Mouse (Mus musculus): ENCODE data around the gene Hoxb13. TPM values are rescaled to one million over a fixed set of nuclear protein-coding genes. Genes with fewer than 3 reads are reported as not detected.

Gene Hoxb13
- not detected for polyA plus RNA-seq (2014; fragmentation: Illumina TruSeq; extraction: RNeasy Lipid Tissue Mini Kit (QIAGEN cat#74804); ENCODE audit: low read depth, low replicate concordance)

DNA sequence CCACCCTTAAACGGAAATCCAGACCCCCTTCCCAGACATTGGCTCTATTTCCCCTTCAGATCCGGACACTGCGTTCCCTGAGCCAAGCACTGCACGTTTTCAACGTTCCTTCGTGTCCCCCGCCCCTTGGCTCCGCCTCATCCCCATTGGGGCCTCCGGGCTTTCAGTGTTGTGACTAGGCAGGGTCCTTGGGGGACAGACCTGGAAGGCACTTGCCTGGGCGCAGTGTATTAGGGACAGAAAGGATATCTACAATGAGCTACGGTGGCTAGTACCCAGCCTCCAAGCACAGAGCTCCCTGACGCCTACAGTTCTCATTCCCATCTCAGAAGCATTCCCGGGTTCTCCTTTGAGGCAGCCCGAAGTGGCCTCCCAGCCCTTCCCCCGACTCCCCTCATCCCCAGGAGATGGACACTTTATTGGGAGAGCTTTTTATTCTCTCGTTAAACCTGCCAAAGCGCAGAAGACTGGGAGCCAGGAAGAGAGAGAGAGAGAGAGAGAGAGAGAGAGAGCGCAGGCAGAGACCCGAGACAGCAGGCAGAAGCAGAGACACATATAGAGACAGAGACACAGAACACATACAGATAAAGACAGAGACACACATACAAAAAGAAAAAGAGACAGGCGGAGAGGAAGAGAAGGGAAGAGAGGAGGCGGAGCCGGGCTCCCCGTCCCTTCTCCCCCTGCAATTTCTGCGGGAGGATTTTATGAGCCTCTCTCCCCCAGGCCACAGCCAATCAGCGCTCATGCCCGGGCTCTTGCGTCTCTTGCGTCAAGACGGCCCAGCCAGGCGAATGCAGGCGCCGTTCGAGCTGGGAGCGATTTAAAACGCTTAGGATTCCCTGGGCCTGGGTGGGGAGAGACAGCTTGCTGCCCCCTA lies at the start of gene Hoxb13:
Hoxb13 (plus strand) TSS at position 796 of the 880 bp plus-strand sequence.

Other genes with a start within 250 kb of the Hoxb13 start
- gene Igf2bp1, start 188.4 kb upstream of the Hoxb13 start, polyA plus RNA-seq (2014; fragmentation: Illumina TruSeq; extraction: RNeasy Lipid Tissue Mini Kit (QIAGEN cat#74804); ENCODE audit: low read depth, low replicate concordance): 0.05 TPM
- gene Gip, start 169.8 kb upstream of the Hoxb13 start, polyA plus RNA-seq (2014; fragmentation: Illumina TruSeq; extraction: RNeasy Lipid Tissue Mini Kit (QIAGEN cat#74804); ENCODE audit: low read depth, low replicate concordance): not detected
- 46.1 TPM for gene Snf8, start 159.4 kb upstream of the Hoxb13 start, polyA plus RNA-seq (2014; fragmentation: Illumina TruSeq; extraction: RNeasy Lipid Tissue Mini Kit (QIAGEN cat#74804); ENCODE audit: low read depth, low replicate concordance)
- gene Ube2z, start 128.9 kb upstream of the Hoxb13 start, polyA plus RNA-seq (2014; fragmentation: Illumina TruSeq; extraction: RNeasy Lipid Tissue Mini Kit (QIAGEN cat#74804); ENCODE audit: low read depth, low replicate concordance): 33.0 TPM
- 3,747 TPM for gene Atp5g1, start 118.6 kb upstream of the Hoxb13 start, polyA plus RNA-seq (2014; fragmentation: Illumina TruSeq; extraction: RNeasy Lipid Tissue Mini Kit (QIAGEN cat#74804); ENCODE audit: low read depth, low replicate concordance)
- gene Calcoco2, start 82.4 kb upstream of the Hoxb13 start, polyA plus RNA-seq (2014; fragmentation: Illumina TruSeq; extraction: RNeasy Lipid Tissue Mini Kit (QIAGEN cat#74804); ENCODE audit: low read depth, low replicate concordance): not detected
- gene Ttll6, start 60.5 kb upstream of the Hoxb13 start, polyA plus RNA-seq (2014; fragmentation: Illumina TruSeq; extraction: RNeasy Lipid Tissue Mini Kit (QIAGEN cat#74804); ENCODE audit: low read depth, low replicate concordance): not detected
- not detected for gene Hoxb9, start 77.1 kb downstream of the Hoxb13 start, polyA plus RNA-seq (2014; fragmentation: Illumina TruSeq; extraction: RNeasy Lipid Tissue Mini Kit (QIAGEN cat#74804); ENCODE audit: low read depth, low replicate concordance)
- gene Hoxb8, start 87.6 kb downstream of the Hoxb13 start, polyA plus RNA-seq (2014; fragmentation: Illumina TruSeq; extraction: RNeasy Lipid Tissue Mini Kit (QIAGEN cat#74804); ENCODE audit: low read depth, low replicate concordance): not detected
- gene Hoxb7, start 92.3 kb downstream of the Hoxb13 start, polyA plus RNA-seq (2014; fragmentation: Illumina TruSeq; extraction: RNeasy Lipid Tissue Mini Kit (QIAGEN cat#74804); ENCODE audit: low read depth, low replicate concordance): not detected
- gene Hoxb6, start 98.2 kb downstream of the Hoxb13 start, polyA plus RNA-seq (2014; fragmentation: Illumina TruSeq; extraction: RNeasy Lipid Tissue Mini Kit (QIAGEN cat#74804); ENCODE audit: low read depth, low replicate concordance): not detected
- gene Hoxb5, start 109.0 kb downstream of the Hoxb13 start, polyA plus RNA-seq (2014; fragmentation: Illumina TruSeq; extraction: RNeasy Lipid Tissue Mini Kit (QIAGEN cat#74804); ENCODE audit: low read depth, low replicate concordance): not detected
- 0.84 TPM for gene Hoxb4, start 124.0 kb downstream of the Hoxb13 start, polyA plus RNA-seq (2014; fragmentation: Illumina TruSeq; extraction: RNeasy Lipid Tissue Mini Kit (QIAGEN cat#74804); ENCODE audit: low read depth, low replicate concordance)
- gene Hoxb3, start 129.0 kb downstream of the Hoxb13 start, polyA plus RNA-seq (2014; fragmentation: Illumina TruSeq; extraction: RNeasy Lipid Tissue Mini Kit (QIAGEN cat#74804); ENCODE audit: low read depth, low replicate concordance): 0.31 TPM
- 0.86 TPM for gene Hoxb2, start 156.2 kb downstream of the Hoxb13 start, polyA plus RNA-seq (2014; fragmentation: Illumina TruSeq; extraction: RNeasy Lipid Tissue Mini Kit (QIAGEN cat#74804); ENCODE audit: low read depth, low replicate concordance)
- not detected for gene Hoxb1, start 171.4 kb downstream of the Hoxb13 start, polyA plus RNA-seq (2014; fragmentation: Illumina TruSeq; extraction: RNeasy Lipid Tissue Mini Kit (QIAGEN cat#74804); ENCODE audit: low read depth, low replicate concordance)

Data from heart, adult 10 weeks (tissue).